In genomic region chr17:34398711-34399393, GRCm38 (mm10) we compare ENCODE assay signal across 8 mouse cellular contexts. TPM values are rescaled to one million over a fixed set of nuclear protein-coding genes. Genes with fewer than 3 reads are reported as not detected.
A peak's percentile ranks its signal among the peaks of the same experiment; 100 is the strongest.
DNase-seq lines count a peak whose midpoint lies in the region; ATAC-seq lines count a peak whose summit lies in the region.

TSS of gene BC051142 (plus strand) at chr17:34398820.

- 16% methylated on average over 34 of the region's 34 CpGs for WGBS in heart, embryonic 14.5 days
- 6% methylated on average over 34 of the region's 34 CpGs for WGBS in liver, embryonic 11.5 days

- H3K9ac ChIP-seq in heart, embryonic 14.5 days (ENCODE audit: low read length), result peak within 1 kb of the TSS; percentile 65
- peak within 1 kb of the TSS; percentile 62 for H3K9ac ChIP-seq in liver, embryonic 11.5 days (ENCODE audit: low read depth, low read length)

- no peak within 1 kb of the TSS for H3K27ac ChIP-seq in heart, embryonic 14.5 days (replicated peaks in 1 of 2; ENCODE audit: control insufficient read depth in 1 of 2, insufficient read depth in 1 of 2, low read depth in 2 of 2, low read length in 2 of 2)
- H3K27ac ChIP-seq in liver, embryonic 11.5 days (ENCODE audit: low read depth, low read length), result no peak within 1 kb of the TSS

- H3K36me3 ChIP-seq in heart, embryonic 14.5 days (ENCODE audit: control insufficient read depth, insufficient read depth, low read length), result no peaks in the 10 kb centered on the region
- H3K36me3 ChIP-seq in liver, embryonic 11.5 days (ENCODE audit: control insufficient read depth, insufficient read depth, low read length), result no peaks in the 10 kb centered on the region
- no peaks in the 10 kb centered on the region for H3K36me3 ChIP-seq in splenic B cell, adult 2 months (ENCODE audit: control insufficient read depth, insufficient read depth, low read length, poor library complexity, severe bottlenecking)

- H3K4me2 ChIP-seq in heart, embryonic 14.5 days (ENCODE audit: low read length), result peak within 1 kb of the TSS; percentile 88
- peak within 1 kb of the TSS; percentile 79 for H3K4me2 ChIP-seq in liver, embryonic 11.5 days

- peak within 1 kb of the TSS; percentile 47 to 59 for H3K4me3 ChIP-seq in heart, embryonic 14.5 days (ENCODE audit: control insufficient read depth in 1 of 2, insufficient read depth in 1 of 2, low read depth in 1 of 2, low read length in 2 of 2)
- H3K4me3 ChIP-seq in liver, embryonic 11.5 days (ENCODE audit: low read depth, low read length), result peak within 1 kb of the TSS; percentile 57

- no peaks in the 10 kb centered on the region for H3K4me1 ChIP-seq in heart, embryonic 14.5 days (ENCODE audit: control insufficient read depth in 2 of 2, insufficient read depth in 2 of 2, low read length in 2 of 2)
- no peaks in the 10 kb centered on the region for H3K4me1 ChIP-seq in liver, embryonic 11.5 days (replicated peaks; ENCODE audit: control insufficient read depth, insufficient read depth, low read length)

- ATAC-seq in heart, embryonic 14.5 days (ENCODE audit: insufficient number of reproducible peaks, insufficient read depth, low FRiP score, low read depth), result peak; percentile 76
- ATAC-seq in liver, embryonic 11.5 days (replicated peaks; ENCODE audit: low FRiP score), result peak; percentile 81

- DNase-seq in urinary bladder, adult 18-20 months (ENCODE audit: low spot score in 2 of 2), result peak; percentile 53 to 55
- no peak for DNase-seq in urinary bladder, postnatal 10 days (ENCODE audit: low spot score)
- peak; percentile 40 for DNase-seq in fibroblast of lung, adult 2 months (ENCODE audit: low read depth)
- DNase-seq in kidney, postnatal 10 days, result peak; percentile 84
- peak; percentile 75 for DNase-seq in liver, embryonic 11.5 days (ENCODE audit: low spot score)
- DNase-seq in naive thymus-derived CD4-positive, alpha-beta T cell, adult 2 months (ENCODE audit: low read depth), result peak; percentile 86
- peak; percentile 97 for DNase-seq in splenic B cell, adult 2 months (ENCODE audit: low read depth, low spot score)

- no peaks in the 10 kb centered on the region for H3K9me3 ChIP-seq in heart, embryonic 14.5 days (ENCODE audit: control insufficient read depth, low read length)
- no peaks in the 10 kb centered on the region for H3K9me3 ChIP-seq in liver, embryonic 11.5 days (ENCODE audit: control insufficient read depth, low read length)

- H3K27me3 ChIP-seq in heart, embryonic 14.5 days (ENCODE audit: control insufficient read depth, insufficient read depth, low read length), result peaks cover 8% of the 10 kb centered on the region
- peaks cover 11% of the 10 kb centered on the region; the same call in 1 of the 2 replicates for H3K27me3 ChIP-seq in liver, embryonic 11.5 days (replicated peaks; ENCODE audit: control insufficient read depth, insufficient read depth, low read length)
- no peaks in the 10 kb centered on the region for H3K27me3 ChIP-seq in splenic B cell, adult 2 months (ENCODE audit: control insufficient read depth, insufficient read depth, low read length, poor library complexity, severe bottlenecking)

RNA-seq across cellular contexts. Expression of gene BC051142, which starts in this region (rescaled TPM):
- polyA plus RNA-seq in heart, embryonic 14.5 days (2014; fragmentation: Nextera tagmentation; extraction: Ambion mirVana), result not detected in 2 replicates
- 0.41 TPM in 1 of 2 replicates, not detected in the other for polyA plus RNA-seq in liver, embryonic 11.5 days (2014; fragmentation: Nextera tagmentation; extraction: Ambion mirVana)

Comparison
In these comparisons a context has a peak if more than half of its experiments do, and no peak if none do; other contexts are left out.
1. Peak in ATAC-seq, H3K4me3 ChIP-seq, H3K9ac ChIP-seq and H3K4me2 ChIP-seq in heart, embryonic 14.5 days; RNA of the gene not detected or under 1 TPM.
2. Peak in DNase-seq, ATAC-seq, H3K4me3 ChIP-seq, H3K9ac ChIP-seq and H3K4me2 ChIP-seq in liver, embryonic 11.5 days; RNA of the gene not detected or under 1 TPM.